ENCODE assay signal across 8 mouse cellular contexts in genomic region chr4:141899936-141900335, GRCm38 (mm10). TPM values are rescaled to one million over a fixed set of nuclear protein-coding genes. Genes with fewer than 3 reads are reported as not detected.
DNase-seq lines count a peak whose midpoint lies in the region; ATAC-seq lines count a peak whose summit lies in the region.

No protein-coding gene starts in this region.

- ATAC-seq in forebrain, embryonic 13.5 days: peak; percentile 57
- peak; percentile 40; the same call in 1 of the 2 replicates for ATAC-seq in intestine, embryonic 15.5 days
- ATAC-seq in neural tube, embryonic 13.5 days (ENCODE audit: low read depth): peak; percentile 15

- no peaks in the 10 kb centered on the region for H3K36me3 ChIP-seq in forebrain, embryonic 13.5 days (ENCODE audit: poor library complexity, severe bottlenecking)
- no peaks in the 10 kb centered on the region for H3K36me3 ChIP-seq in intestine, embryonic 15.5 days
- H3K36me3 ChIP-seq in neural tube, embryonic 13.5 days: no peaks in the 10 kb centered on the region

- no peaks in the 10 kb centered on the region for H3K27me3 ChIP-seq in forebrain, embryonic 13.5 days
- no peaks in the 10 kb centered on the region for H3K27me3 ChIP-seq in intestine, embryonic 15.5 days (replicated peaks)
- no peaks in the 10 kb centered on the region for H3K27me3 ChIP-seq in neural tube, embryonic 13.5 days

- peak overlapping the region; percentile 19; the same call in 1 of the 2 replicates for H3K4me2 ChIP-seq in forebrain, embryonic 13.5 days
- H3K4me2 ChIP-seq in intestine, embryonic 15.5 days (replicated peaks): no peak overlapping the region
- no peak overlapping the region for H3K4me2 ChIP-seq in neural tube, embryonic 13.5 days

- H3K4me3 ChIP-seq in forebrain, embryonic 13.5 days: no peak overlapping the region
- H3K4me3 ChIP-seq in intestine, embryonic 15.5 days (replicated peaks): no peak overlapping the region
- no peak overlapping the region for H3K4me3 ChIP-seq in neural tube, embryonic 13.5 days

- no peak overlapping the region for H3K9ac ChIP-seq in forebrain, embryonic 13.5 days
- no peak overlapping the region for H3K9ac ChIP-seq in intestine, embryonic 15.5 days
- no peak overlapping the region for H3K9ac ChIP-seq in neural tube, embryonic 13.5 days

- DNase-seq in left cerebral cortex, postnatal 4 days: peak; percentile 53
- DNase-seq in left cerebral cortex, postnatal 36 days (ENCODE audit: low spot score in 2 of 2): no peak
- no peak for DNase-seq in layer of hippocampus, adult 11-12 months (ENCODE audit: low spot score)
- DNase-seq in testis, postnatal 10 days (ENCODE audit: low spot score): no peak
- DNase-seq in left cerebral cortex, adult 9 months (ENCODE audit: low spot score in 2 of 2): no peak

- H3K27ac ChIP-seq in forebrain, embryonic 13.5 days: peak overlapping the region; percentile 97
- peak overlapping the region; percentile 72 for H3K27ac ChIP-seq in intestine, embryonic 15.5 days
- H3K27ac ChIP-seq in neural tube, embryonic 13.5 days (replicated peaks): peak overlapping the region; percentile 85

- WGBS in forebrain, embryonic 13.5 days: 0% methylated on average over 8 of the region's 8 CpGs
- 27% methylated on average over 8 of the region's 8 CpGs for WGBS in intestine, embryonic 15.5 days
- WGBS in neural tube, embryonic 13.5 days: 4% methylated on average over 8 of the region's 8 CpGs

- peaks cover 69% of the 10 kb centered on the region for H3K4me1 ChIP-seq in forebrain, embryonic 13.5 days
- H3K4me1 ChIP-seq in intestine, embryonic 15.5 days (replicated peaks): peaks cover 23% of the 10 kb centered on the region
- peaks cover 83% of the 10 kb centered on the region for H3K4me1 ChIP-seq in neural tube, embryonic 13.5 days (replicated peaks)

- intact Hi-C loops in left cerebral cortex, postnatal 4 days (cut with DNase I): no loop called here
- intact Hi-C loops in left cerebral cortex, postnatal 36 days (cut with DNase I): no loop called here

- H3K9me3 ChIP-seq in forebrain, embryonic 13.5 days (replicated peaks): no peaks in the 10 kb centered on the region
- no peaks in the 10 kb centered on the region for H3K9me3 ChIP-seq in intestine, embryonic 15.5 days
- no peaks in the 10 kb centered on the region for H3K9me3 ChIP-seq in neural tube, embryonic 13.5 days

RNA-seq across cellular contexts. Expression of gene Efhd2, which starts 25.2 kb away (rescaled TPM):
- total RNA-seq in left cerebral cortex, postnatal 4 days (2021): 10 to 100 TPM; 29.5 to 31.8 TPM
- 100 to 1,000 TPM; 233 to 306 TPM for total RNA-seq in left cerebral cortex, postnatal 36 days (2021)
- polyA plus RNA-seq in forebrain, embryonic 13.5 days (2015; fragmentation: Nextera tagmentation; extraction: Ambion mirVana): 85.2 and 86.3 TPM in 2 replicates
- polyA plus RNA-seq in intestine, embryonic 15.5 days (2015; fragmentation: Nextera tagmentation; extraction: Ambion mirVana): 136 and 138 TPM in 2 replicates
- 65.7 and 67.1 TPM in 2 replicates for polyA plus RNA-seq in neural tube, embryonic 13.5 days (2015; fragmentation: Nextera tagmentation; extraction: Ambion mirVana)

RNA-seq across cellular contexts. Expression of gene Ctrc, which starts 53.8 kb away (rescaled TPM):
- not detected for total RNA-seq in left cerebral cortex, postnatal 4 days (2021)
- not detected for total RNA-seq in left cerebral cortex, postnatal 36 days (2021)
- polyA plus RNA-seq in forebrain, embryonic 13.5 days (2015; fragmentation: Nextera tagmentation; extraction: Ambion mirVana): not detected in 2 replicates
- 0.45 and 0.97 TPM in 2 replicates for polyA plus RNA-seq in intestine, embryonic 15.5 days (2015; fragmentation: Nextera tagmentation; extraction: Ambion mirVana)
- not detected in 2 replicates for polyA plus RNA-seq in neural tube, embryonic 13.5 days (2015; fragmentation: Nextera tagmentation; extraction: Ambion mirVana)
